Comparison of ENCODE assay signal across 20 mouse cellular contexts in the genomic region with DNA sequence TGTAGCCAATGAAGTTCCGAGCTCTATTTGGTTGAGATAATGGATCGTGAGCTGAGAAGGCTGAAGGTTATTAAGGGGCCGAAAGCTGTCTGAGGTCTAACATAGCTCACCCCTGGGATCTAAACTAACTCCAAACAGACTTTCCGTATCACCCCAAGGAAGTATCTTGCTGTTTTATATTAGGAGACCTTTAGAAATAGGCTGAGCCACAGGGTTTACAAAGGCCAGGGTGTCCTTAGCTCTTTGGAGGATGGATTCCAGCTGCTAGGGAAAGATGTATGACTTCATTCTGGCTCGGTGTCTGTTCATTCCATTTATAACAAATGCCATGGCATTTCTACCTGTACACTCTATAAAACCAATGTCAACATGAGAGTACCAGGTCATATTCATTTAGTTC.
"Had no signal": no experiment of that assay in that cellular context is flagged by ENCODE, and none has a peak within 500 bp of the region (broad histone marks: within the 10 kb centered on the region; RNA-seq: fewer than 3 reads in every experiment).

No protein-coding gene starts in this region.

- H3K4me1 ChIP-seq: hindbrain, embryonic 13.5 days; hindbrain, embryonic 15.5 days; limb, embryonic 15.5 days had no signal

- H3K27ac ChIP-seq: heart, embryonic 10.5 days; hindbrain, embryonic 13.5 days; hindbrain, embryonic 15.5 days; hindbrain, postnatal 0 days; limb, embryonic 13.5 days; limb, embryonic 15.5 days; liver, embryonic 12.5 days; liver, embryonic 14.5 days had no signal

- H3K9ac ChIP-seq: forebrain, postnatal 0 days; heart, embryonic 12.5 days; hindbrain, embryonic 13.5 days; hindbrain, embryonic 15.5 days; limb, embryonic 13.5 days; limb, embryonic 15.5 days; liver, embryonic 12.5 days; liver, embryonic 14.5 days had no signal

- H3K9me3 ChIP-seq: heart, embryonic 10.5 days; heart, embryonic 12.5 days; hindbrain, embryonic 13.5 days; hindbrain, embryonic 15.5 days; limb, embryonic 13.5 days; limb, embryonic 15.5 days; liver, embryonic 12.5 days had no signal

- DNase-seq: forebrain, postnatal 0 days; gastrocnemius, postnatal 10 days; gastrocnemius, postnatal 36 days; heart, postnatal 14 days; heart, postnatal 36 days; kidney, adult 18-20 months; kidney, adult 8-10 months; layer of hippocampus, adult 9-11 months; layer of hippocampus, postnatal 36 days; left cerebral cortex, postnatal 4 days had no signal

- H3K36me3 ChIP-seq: heart, embryonic 10.5 days; heart, embryonic 12.5 days; hindbrain, embryonic 13.5 days; hindbrain, embryonic 15.5 days; limb, embryonic 13.5 days; limb, embryonic 15.5 days; liver, embryonic 12.5 days had no signal

- H3K4me3 ChIP-seq: heart, embryonic 10.5 days; heart, embryonic 12.5 days; hindbrain, embryonic 13.5 days; hindbrain, embryonic 15.5 days; limb, embryonic 13.5 days; limb, embryonic 15.5 days; liver, embryonic 12.5 days had no signal

- H3K4me2 ChIP-seq: heart, embryonic 12.5 days; hindbrain, embryonic 13.5 days; hindbrain, embryonic 15.5 days; limb, embryonic 13.5 days; limb, embryonic 15.5 days; liver, embryonic 12.5 days had no signal

- H3K27me3 ChIP-seq: heart, embryonic 12.5 days; hindbrain, embryonic 13.5 days; hindbrain, embryonic 15.5 days; limb, embryonic 15.5 days; liver, embryonic 12.5 days had no signal

- ATAC-seq: forebrain, postnatal 0 days; hindbrain, postnatal 0 days; intestine, embryonic 16.5 days; liver, embryonic 12.5 days had no signal
